Mouse (Mus musculus): ENCODE results near the gene Fam206a. TPM values are rescaled to one million over a fixed set of nuclear protein-coding genes. Genes with fewer than 3 reads are reported as not detected.

The Fam206a gene
- polyA plus RNA-seq (2015; fragmentation: Nextera tagmentation; extraction: Ambion mirVana): 11.5 and 12.4 TPM in 2 replicates

GRCm38 (mm10) chr4:56801907-56802668 is at the start of gene Fam206a, which contains the start of gene Elp1:
TSS of gene Fam206a (plus strand) at chr4:56802345.
TSS of gene Elp1 (minus strand) at chr4:56802331.
- H3K4me1 ChIP-seq (replicated peaks; ENCODE audit: insufficient read depth, low read length): peaks cover 16% of the 10 kb centered on the region
- peak within 1 kb of the TSS; percentile 73 for H3K9ac ChIP-seq (ENCODE audit: low read depth, low read length)
- no peak for TF ChIP-seq CTCF (IDR thresholded peaks at IDR 0.05; ENCODE audit: low read depth)
- H3K27ac ChIP-seq: peak within 1 kb of the TSS; percentile 42
- no peaks in the 10 kb centered on the region for H3K9me3 ChIP-seq (replicated peaks; ENCODE audit: low read length)
- peak within 1 kb of the TSS; percentile 80 for H3K4me2 ChIP-seq (ENCODE audit: low read length)
- ATAC-seq (replicated peaks; ENCODE audit: low FRiP score, low read depth) (peak; percentile 96), DNase-seq (ENCODE audit: low spot score) (peak; percentile 85)
- peak within 1 kb of the TSS; percentile 75 for H3K4me3 ChIP-seq (replicated peaks; ENCODE audit: low read depth, low read length)
- peaks cover 21% of the 10 kb centered on the region for H3K36me3 ChIP-seq (ENCODE audit: insufficient read depth, low read length)
- H3K27me3 ChIP-seq (ENCODE audit: insufficient read depth, low read length): no peaks in the 10 kb centered on the region
- 0% methylated on average over 72 of the region's 72 CpGs for WGBS

DNA sequence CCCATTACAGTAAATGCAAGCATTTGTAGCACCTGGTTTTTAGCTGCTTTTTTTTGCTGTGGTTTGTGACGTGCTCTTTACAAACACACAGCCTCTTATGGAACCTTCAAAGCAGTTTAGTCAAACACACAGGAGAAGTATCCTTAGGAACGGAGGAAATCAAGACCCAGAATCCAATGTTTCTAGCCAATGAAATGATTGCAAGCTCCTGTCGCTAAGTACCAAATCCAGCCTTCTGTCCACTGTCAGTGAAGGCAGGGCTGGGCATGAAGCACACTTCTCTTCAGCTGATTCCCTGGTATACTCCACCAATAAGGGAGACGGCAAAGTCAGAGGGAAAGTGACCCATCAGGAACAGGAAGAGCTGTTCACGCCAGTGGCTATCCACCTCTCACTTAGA is 46.1 kb upstream of the Fam206a start:
- H3K4me3 ChIP-seq (replicated peaks; ENCODE audit: low read depth, low read length): no peak overlapping the region
- H3K9ac ChIP-seq (ENCODE audit: low read depth, low read length): no peak overlapping the region
- DNase-seq (ENCODE audit: low spot score) (no peak), ATAC-seq (replicated peaks; ENCODE audit: low FRiP score, low read depth) (no peak)
- no peak overlapping the region for H3K4me2 ChIP-seq (ENCODE audit: low read length)
- peaks cover 72% of the 10 kb centered on the region for H3K36me3 ChIP-seq (ENCODE audit: insufficient read depth, low read length)
- H3K9me3 ChIP-seq (replicated peaks; ENCODE audit: low read length): no peaks in the 10 kb centered on the region
- TF ChIP-seq CTCF (IDR thresholded peaks at IDR 0.05; ENCODE audit: low read depth): no peak
- no peaks in the 10 kb centered on the region for H3K4me1 ChIP-seq (replicated peaks; ENCODE audit: insufficient read depth, low read length)
- 92% methylated on average over 5 of the region's 5 CpGs for WGBS
- H3K27me3 ChIP-seq (ENCODE audit: insufficient read depth, low read length): no peaks in the 10 kb centered on the region
- H3K27ac ChIP-seq: no peak overlapping the region

- DNase-seq (ENCODE audit: low spot score) (no peak), ATAC-seq (replicated peaks; ENCODE audit: low FRiP score, low read depth) (no peak)
- H3K4me3 ChIP-seq (replicated peaks; ENCODE audit: low read depth, low read length): no peak overlapping the region
- no peaks in the 10 kb centered on the region for H3K27me3 ChIP-seq (ENCODE audit: insufficient read depth, low read length)
- H3K4me1 ChIP-seq (replicated peaks; ENCODE audit: insufficient read depth, low read length): no peaks in the 10 kb centered on the region
- peaks cover 73% of the 10 kb centered on the region for H3K36me3 ChIP-seq (ENCODE audit: insufficient read depth, low read length)
- no peaks in the 10 kb centered on the region for H3K9me3 ChIP-seq (replicated peaks; ENCODE audit: low read length)
- H3K4me2 ChIP-seq (ENCODE audit: low read length): no peak overlapping the region
- no peak overlapping the region for H3K9ac ChIP-seq (ENCODE audit: low read depth, low read length)
- TF ChIP-seq CTCF (IDR thresholded peaks at IDR 0.05; ENCODE audit: low read depth): no peak
- 91% methylated on average over 10 of the region's 10 CpGs for whole genome bisulfite sequencing
- no peak overlapping the region for H3K27ac ChIP-seq
Measured at GRCm38 (mm10) chr4:56756966-56757600, 45.1 kb upstream of the Fam206a start.

- no peaks in the 10 kb centered on the region for H3K27me3 ChIP-seq (ENCODE audit: insufficient read depth, low read length)
- ATAC-seq (replicated peaks; ENCODE audit: low FRiP score, low read depth): no peak
- no peaks in the 10 kb centered on the region for H3K9me3 ChIP-seq (replicated peaks; ENCODE audit: low read length)
- 97% methylated on average over 1 of the region's 1 CpGs for WGBS
- H3K4me2 ChIP-seq (ENCODE audit: low read length): no peak overlapping the region
- no peak overlapping the region for H3K27ac ChIP-seq
- DNase-seq (ENCODE audit: low spot score): no peak
- no peak overlapping the region for H3K9ac ChIP-seq (ENCODE audit: low read depth, low read length)
- H3K36me3 ChIP-seq (ENCODE audit: insufficient read depth, low read length): peaks cover 78% of the 10 kb centered on the region
- no peak overlapping the region for H3K4me3 ChIP-seq (replicated peaks; ENCODE audit: low read depth, low read length)
- TF ChIP-seq CTCF (IDR thresholded peaks at IDR 0.05; ENCODE audit: low read depth): no peak
- no peaks in the 10 kb centered on the region for H3K4me1 ChIP-seq (replicated peaks; ENCODE audit: insufficient read depth, low read length)
Measured at GRCm38 (mm10) chr4:56757693-56758092, 44.5 kb upstream of the Fam206a start.

- 79% methylated on average over 5 of the region's 5 CpGs for WGBS
- Histone ChIP-seq H3K9ac (ENCODE audit: low read depth, low read length) (no peak overlapping the region), H3K27ac (no peak overlapping the region), H3K4me2 (ENCODE audit: low read length) (no peak overlapping the region), H3K27me3 (ENCODE audit: insufficient read depth, low read length) (no peaks in the 10 kb centered on the region), H3K36me3 (ENCODE audit: insufficient read depth, low read length) (peaks cover 67% of the 10 kb centered on the region), H3K4me1 (replicated peaks; ENCODE audit: insufficient read depth, low read length) (no peaks in the 10 kb centered on the region), H3K9me3 (replicated peaks; ENCODE audit: low read length) (no peaks in the 10 kb centered on the region), H3K4me3 (replicated peaks; ENCODE audit: low read depth, low read length) (no peak overlapping the region)
- ATAC-seq (replicated peaks; ENCODE audit: low FRiP score, low read depth) (no peak), DNase-seq (ENCODE audit: low spot score) (no peak)
- TF ChIP-seq CTCF (IDR thresholded peaks at IDR 0.05; ENCODE audit: low read depth): no peak
Measured at GRCm38 (mm10) chr4:56767861-56768284, 34.3 kb upstream of the Fam206a start.

- Histone ChIP-seq H3K9me3 (replicated peaks; ENCODE audit: low read length) (no peaks in the 10 kb centered on the region), H3K4me2 (ENCODE audit: low read length) (no peak overlapping the region), H3K4me3 (replicated peaks; ENCODE audit: low read depth, low read length) (no peak overlapping the region), H3K27me3 (ENCODE audit: insufficient read depth, low read length) (no peaks in the 10 kb centered on the region), H3K36me3 (ENCODE audit: insufficient read depth, low read length) (peaks cover 73% of the 10 kb centered on the region), H3K27ac (no peak overlapping the region), H3K4me1 (replicated peaks; ENCODE audit: insufficient read depth, low read length) (no peaks in the 10 kb centered on the region), H3K9ac (ENCODE audit: low read depth, low read length) (no peak overlapping the region)
- TF ChIP-seq CTCF (IDR thresholded peaks at IDR 0.05; ENCODE audit: low read depth): no peak
- DNase-seq (ENCODE audit: low spot score) (no peak), ATAC-seq (replicated peaks; ENCODE audit: low FRiP score, low read depth) (no peak)
- 93% methylated on average over 7 of the region's 7 CpGs for WGBS
Measured at GRCm38 (mm10) chr4:56768913-56769312, 33.2 kb upstream of the Fam206a start.

Measured in kidney, postnatal 0 days (tissue).